Mouse (Mus musculus): ENCODE measurements around the gene Bin2.

- TF ChIP-seq EP300 (IDR thresholded peaks at IDR 0.05) (no peak; the same call in 1 of the 2 replicates), CTCF (IDR thresholded peaks at IDR 0.05) (0 out of 2 replicates have a peak, but pooled peaks have one; percentile 10)
Observed at GRCm38 (mm10) chr15:100614218-100614995, 54.9 kb downstream of the Bin2 start.

Data from lung, postnatal 0 days (tissue).